Mouse (Mus musculus): ENCODE results near the gene Tma16. TPM values are rescaled to one million over a fixed set of nuclear protein-coding genes. Genes with fewer than 3 reads are reported as not detected.

The Tma16 gene
- total RNA-seq (2021): 1 to 10 TPM; 7.7 to 8.0 TPM
- long read RNA-seq, experiment 1, full-length matches to known transcripts: 13 of 13 reads
- long read RNA-seq, experiment 1, partial matches to known transcripts: 0 of 13 reads
- long read RNA-seq, experiment 1, other reads (novel, unspliced or antisense): 0 of 13 reads
- long read RNA-seq, experiment 2, full-length matches to known transcripts: 6 of 9 reads
- long read RNA-seq, experiment 2, partial matches to known transcripts: 1 of 9 reads
- long read RNA-seq, experiment 2, other reads (novel, unspliced or antisense): 2 of 9 reads

GRCm38 (mm10) chr8:66486084-66486763 is at the start of gene Tma16:
TSS of gene Tma16 (minus strand) at chr8:66486530.
- DNase-seq (ENCODE audit: low spot score in 2 of 2): peak; percentile 85
- intact Hi-C loops (cut with DNase I): loop anchor here (5.0 kb wide), 1 partner anchor 34 kb away; no protein-coding TSS in a partner anchor

- intact Hi-C loops (cut with DNase I): no loop called here
- DNase-seq (ENCODE audit: low spot score in 2 of 2): no peak
Observed at GRCm38 (mm10) chr8:66520576-66520975, 34.2 kb upstream of the Tma16 start.

- no peak for DNase-seq (ENCODE audit: low spot score in 2 of 2)
- intact Hi-C loops (cut with DNase I): no loop called here
Observed at GRCm38 (mm10) chr8:66519149-66519548, 32.8 kb upstream of the Tma16 start.

- intact Hi-C loops (cut with DNase I): no loop called here
- no peak for DNase-seq (ENCODE audit: low spot score in 2 of 2)
Observed at GRCm38 (mm10) chr8:66511537-66511936, 25.2 kb upstream of the Tma16 start, which contains the start of gene Tktl2. TSS of gene Tktl2 (plus strand) at chr8:66511756.

- intact Hi-C loops (cut with DNase I): no loop called here
- DNase-seq (ENCODE audit: low spot score in 2 of 2): no peak
Observed at GRCm38 (mm10) chr8:66503381-66503780, 17.1 kb upstream of the Tma16 start.

- intact Hi-C loops (cut with DNase I): loop anchor here (2.0 to 10.0 kb wide), 2 partner anchors 908 to 1358 kb away; no protein-coding TSS in a partner anchor
Observed at GRCm38 (mm10) chr8:66496998-66497577, 10.8 kb upstream of the Tma16 start.

GRCm38 (mm10) chr8:66495726-66496125 is 9.4 kb upstream of the Tma16 start:
- DNase-seq (ENCODE audit: low spot score in 2 of 2): peak; percentile 80 to 89

More at GRCm38 (mm10) chr8:66496998-66497577, 10.8 kb upstream of the Tma16 start:
- peak; percentile 67 to 71 for DNase-seq (ENCODE audit: low spot score in 2 of 2)

GRCm38 (mm10) chr8:66494496-66494895 is 8.2 kb upstream of the Tma16 start:
- intact Hi-C loops (cut with DNase I): loop anchor here (10.0 kb wide), 1 partner anchor 910 kb away; no protein-coding TSS in a partner anchor
- DNase-seq (ENCODE audit: low spot score in 2 of 2): no peak

More at GRCm38 (mm10) chr8:66495726-66496125, 9.4 kb upstream of the Tma16 start:
- intact Hi-C loops (cut with DNase I): loop anchor here (2.0 to 10.0 kb wide), 2 partner anchors 909 to 1357 kb away; no protein-coding TSS in a partner anchor

GRCm38 (mm10) chr8:66490624-66491023 is 4.3 kb upstream of the Tma16 start:
- intact Hi-C loops (cut with DNase I): loop anchor here (10.0 kb wide), 1 partner anchor 914 kb away; no protein-coding TSS in a partner anchor
- no peak for DNase-seq (ENCODE audit: low spot score in 2 of 2)

- intact Hi-C loops (cut with DNase I): loop anchor here (5.0 kb wide), 1 partner anchor 36 kb away; no protein-coding TSS in a partner anchor
- no peak for DNase-seq (ENCODE audit: low spot score in 2 of 2)
Observed at GRCm38 (mm10) chr8:66488556-66488955, 2.2 kb upstream of the Tma16 start.

- intact Hi-C loops (cut with DNase I): no loop called here
- DNase-seq (ENCODE audit: low spot score in 2 of 2): no peak
Observed at GRCm38 (mm10) chr8:66476880-66477279, 9.4 kb downstream of the Tma16 start.

GRCm38 (mm10) chr8:66469821-66470220 is 16.5 kb downstream of the Tma16 start:
- intact Hi-C loops (cut with DNase I): no loop called here
- DNase-seq (ENCODE audit: low spot score in 2 of 2): no peak

- DNase-seq (ENCODE audit: low spot score in 2 of 2): no peak
- intact Hi-C loops (cut with DNase I): no loop called here
Observed at GRCm38 (mm10) chr8:66457057-66457456, 29.3 kb downstream of the Tma16 start.

- DNase-seq (ENCODE audit: low spot score in 2 of 2): peak; percentile 35 to 63
Observed at GRCm38 (mm10) chr8:66450691-66451090, 35.6 kb downstream of the Tma16 start.

GRCm38 (mm10) chr8:66445351-66445750 is 41.0 kb downstream of the Tma16 start:
- no peak for DNase-seq (ENCODE audit: low spot score in 2 of 2)
- intact Hi-C loops (cut with DNase I): no loop called here

More at GRCm38 (mm10) chr8:66450691-66451090, 35.6 kb downstream of the Tma16 start:
- intact Hi-C loops (cut with DNase I): loop anchor here (5.0 kb wide), 2 partner anchors 37 to 957 kb away; partner anchors contain the start of gene Tma16

GRCm38 (mm10) chr8:66444141-66444540 is 42.2 kb downstream of the Tma16 start:
- DNase-seq (ENCODE audit: low spot score in 2 of 2): no peak
- intact Hi-C loops (cut with DNase I): loop anchor here (5.0 kb wide), 3 partner anchors 122 to 1307 kb away; no protein-coding TSS in a partner anchor

- intact Hi-C loops (cut with DNase I): loop anchor here (5.0 kb wide), 3 partner anchors 120 to 1305 kb away; no protein-coding TSS in a partner anchor
- peak; percentile 70 to 79 for DNase-seq (ENCODE audit: low spot score in 2 of 2)
Observed at GRCm38 (mm10) chr8:66442778-66443177, 43.6 kb downstream of the Tma16 start.

- DNase-seq (ENCODE audit: low spot score in 2 of 2): peak in 1 of 2 experiments; percentile 56
- intact Hi-C loops (cut with DNase I): loop anchor here (5.0 kb wide), 3 partner anchors 119 to 1304 kb away; no protein-coding TSS in a partner anchor
Observed at GRCm38 (mm10) chr8:66441123-66441522, 45.2 kb downstream of the Tma16 start.

GRCm38 (mm10) chr8:66438468-66438867 is 47.9 kb downstream of the Tma16 start:
- intact Hi-C loops (cut with DNase I): no loop called here
- no peak for DNase-seq (ENCODE audit: low spot score in 2 of 2)
